Mouse (Mus musculus): ENCODE measurements around the gene A3galt2. TPM values are rescaled to one million over a fixed set of nuclear protein-coding genes. Genes with fewer than 3 reads are reported as not detected.

The A3galt2 gene
- polyA plus RNA-seq (2015; fragmentation: Nextera tagmentation; extraction: Ambion mirVana) = 0.04 TPM in 1 of 2 replicates, not detected in the other

DNA sequence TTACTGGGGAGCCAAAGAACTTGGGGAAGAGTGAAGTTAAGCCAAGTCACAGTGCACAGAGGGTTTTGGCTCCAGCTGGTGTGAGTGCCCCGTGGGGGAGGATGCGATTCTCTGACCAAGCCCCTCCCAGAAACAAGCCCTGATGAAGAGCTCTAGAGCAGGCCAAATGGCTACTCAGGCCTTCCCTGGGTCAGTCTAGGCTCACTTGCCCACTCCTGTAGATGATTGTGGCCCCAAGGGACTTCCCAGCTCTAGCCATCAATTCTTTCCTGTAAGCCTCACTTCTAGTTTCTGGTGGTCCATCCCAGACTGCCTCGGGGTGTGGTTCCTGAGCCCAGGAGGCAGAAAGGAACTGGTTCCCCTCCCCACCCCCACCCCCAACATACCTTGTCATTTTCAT lies at the start of gene A3galt2:
Gene A3galt2, plus strand, starts transcription at position 301 of the 400 bp plus-strand sequence.
- Histone ChIP-seq H3K4me2 (no peak within 1 kb of the TSS), H3K9ac (no peak within 1 kb of the TSS), H3K4me3 (no peak within 1 kb of the TSS), H3K36me3 (peaks cover 35% of the 10 kb centered on the region), H3K9me3 (replicated peaks) (no peaks in the 10 kb centered on the region), H3K27ac (0 out of 2 replicates have a peak within 1 kb of the TSS, but pooled peaks have one; percentile 20), H3K27me3 (no peaks in the 10 kb centered on the region), H3K4me1 (replicated peaks) (peaks cover 8% of the 10 kb centered on the region)
- ATAC-seq (replicated peaks; ENCODE audit: insufficient number of reproducible peaks, insufficient read depth, low FRiP score, low read depth) = no peak
- WGBS = 71% methylated on average over 3 of the region's 3 CpGs

DNA sequence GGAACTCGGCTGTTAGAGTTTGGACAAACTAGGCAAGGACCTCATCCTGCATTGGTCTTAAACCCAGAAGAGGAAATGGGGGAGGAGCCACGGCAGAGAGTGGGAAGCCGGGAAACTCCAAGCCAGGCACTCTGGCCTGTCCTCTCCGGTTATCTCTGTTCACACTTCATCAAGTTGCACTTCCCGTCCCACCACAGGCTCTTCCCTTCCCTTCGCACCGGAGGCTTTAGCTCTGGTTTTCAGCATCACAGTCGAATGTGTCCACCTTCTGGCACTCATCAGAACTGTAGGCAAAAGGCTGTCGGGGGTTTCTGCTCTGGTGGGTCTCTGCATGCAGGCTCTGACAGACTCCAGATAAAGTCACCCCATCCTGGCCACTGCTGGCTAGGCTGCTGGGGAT lies 48.5 kb upstream of the A3galt2 start:
- Histone ChIP-seq H3K9ac (no peak overlapping the region), H3K4me1 (replicated peaks) (peaks cover 19% of the 10 kb centered on the region), H3K36me3 (no peaks in the 10 kb centered on the region), H3K27ac (no peak overlapping the region), H3K4me3 (no peak overlapping the region), H3K4me2 (0 out of 2 replicates have a peak overlapping the region, but pooled peaks have one; percentile 3), H3K9me3 (replicated peaks) (no peaks in the 10 kb centered on the region), H3K27me3 (peaks cover 61% of the 10 kb centered on the region)
- WGBS = 5% methylated on average over 9 of the region's 9 CpGs
- peak; percentile 55 for ATAC-seq (replicated peaks; ENCODE audit: insufficient number of reproducible peaks, insufficient read depth, low FRiP score, low read depth)

- Histone ChIP-seq H3K36me3 (no peaks in the 10 kb centered on the region), H3K4me1 (replicated peaks) (peaks cover 26% of the 10 kb centered on the region), H3K9ac (no peak overlapping the region), H3K27ac (no peak overlapping the region), H3K9me3 (replicated peaks) (no peaks in the 10 kb centered on the region), H3K4me2 (no peak overlapping the region), H3K4me3 (no peak overlapping the region), H3K27me3 (peaks cover 61% of the 10 kb centered on the region)
- no peak for ATAC-seq (replicated peaks; ENCODE audit: insufficient number of reproducible peaks, insufficient read depth, low FRiP score, low read depth)
- 45% methylated on average over 4 of the region's 4 CpGs for WGBS
Observed at GRCm38 (mm10) chr4:128707384-128707783, 47.8 kb upstream of the A3galt2 start.

DNA sequence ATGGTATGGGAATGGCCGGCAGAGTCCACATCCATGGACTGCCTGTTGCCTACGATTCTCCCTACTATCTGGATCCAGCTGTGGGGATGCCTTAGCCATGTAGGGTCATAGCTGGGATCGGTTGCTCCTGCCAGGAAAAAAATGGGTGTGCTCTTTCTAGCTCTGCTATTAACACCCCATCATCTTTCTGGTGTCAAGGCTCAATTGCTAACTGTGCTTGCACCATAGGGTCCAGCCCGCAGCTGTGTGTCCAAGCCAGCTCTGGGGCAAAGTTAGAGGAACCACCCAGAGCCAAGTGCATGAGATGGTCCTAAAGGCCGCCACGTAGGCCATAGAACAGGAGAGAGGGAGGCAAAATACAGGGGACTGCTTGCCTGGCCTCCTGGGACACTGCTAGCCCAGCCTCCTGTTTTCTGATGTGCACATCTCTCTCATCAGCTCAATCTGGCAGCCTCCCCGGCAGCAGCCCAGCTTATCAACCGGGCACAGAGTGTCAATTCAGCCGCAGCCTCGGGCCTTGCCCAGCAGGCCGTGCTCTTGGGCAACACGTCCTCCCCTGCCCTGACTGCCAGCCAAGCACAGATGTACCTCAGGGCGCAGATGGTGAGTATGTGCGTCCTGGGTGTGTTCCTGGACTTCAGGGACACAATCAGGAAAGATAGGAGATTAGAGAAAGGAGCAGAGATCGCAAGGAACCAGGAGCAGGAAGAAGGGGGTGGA lies 45.9 kb upstream of the A3galt2 start:
- Histone ChIP-seq H3K4me1 (replicated peaks) (peaks cover 31% of the 10 kb centered on the region), H3K4me2 (no peak overlapping the region), H3K4me3 (no peak overlapping the region), H3K27ac (no peak overlapping the region), H3K9me3 (replicated peaks) (no peaks in the 10 kb centered on the region), H3K27me3 (peaks cover 58% of the 10 kb centered on the region), H3K36me3 (no peaks in the 10 kb centered on the region), H3K9ac (no peak overlapping the region)
- ATAC-seq (replicated peaks; ENCODE audit: insufficient number of reproducible peaks, insufficient read depth, low FRiP score, low read depth) = no peak
- 66% methylated on average over 15 of the region's 15 CpGs for WGBS

GRCm38 (mm10) chr4:128709781-128710166 lies 45.4 kb upstream of the A3galt2 start:
- peaks cover 31% of the 10 kb centered on the region for H3K4me1 ChIP-seq (replicated peaks)
- no peak for ATAC-seq (replicated peaks; ENCODE audit: insufficient number of reproducible peaks, insufficient read depth, low FRiP score, low read depth)
- WGBS = 90% methylated on average over 12 of the region's 12 CpGs
- no peak overlapping the region for H3K4me2 ChIP-seq
- H3K27me3 ChIP-seq = peaks cover 55% of the 10 kb centered on the region
- no peaks in the 10 kb centered on the region for H3K36me3 ChIP-seq
- H3K9ac ChIP-seq = no peak overlapping the region
- H3K27ac ChIP-seq = no peak overlapping the region
- no peak overlapping the region for H3K4me3 ChIP-seq
- no peaks in the 10 kb centered on the region for H3K9me3 ChIP-seq (replicated peaks)

GRCm38 (mm10) chr4:128710286-128710685 lies 44.9 kb upstream of the A3galt2 start:
- Histone ChIP-seq H3K27me3 (peaks cover 50% of the 10 kb centered on the region), H3K9ac (no peak overlapping the region), H3K9me3 (replicated peaks) (no peaks in the 10 kb centered on the region), H3K4me2 (no peak overlapping the region), H3K36me3 (no peaks in the 10 kb centered on the region), H3K27ac (no peak overlapping the region), H3K4me1 (replicated peaks) (peaks cover 36% of the 10 kb centered on the region), H3K4me3 (no peak overlapping the region)
- 90% methylated on average over 6 of the region's 6 CpGs for WGBS
- no peak for ATAC-seq (replicated peaks; ENCODE audit: insufficient number of reproducible peaks, insufficient read depth, low FRiP score, low read depth)

DNA sequence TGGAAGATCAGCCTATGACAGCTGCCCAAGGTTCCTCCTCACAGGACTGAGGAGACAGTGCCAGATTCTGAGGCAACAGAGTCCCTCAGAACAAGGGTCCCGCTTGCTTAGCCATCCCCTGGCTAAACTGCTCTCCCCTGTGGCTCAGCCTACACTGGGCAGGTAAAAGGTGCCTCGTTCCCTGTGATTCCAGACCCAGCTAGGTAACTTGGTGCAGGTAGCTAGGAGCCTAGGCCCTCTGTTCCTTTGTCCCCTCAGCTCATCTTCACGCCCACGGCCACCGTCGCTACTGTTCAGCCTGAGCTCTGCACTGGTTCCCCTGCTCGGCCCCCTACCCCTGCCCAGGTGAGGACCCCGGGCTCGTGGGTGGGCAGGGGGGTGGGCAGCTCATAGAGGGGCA lies 44.4 kb upstream of the A3galt2 start:
- 72% methylated on average over 9 of the region's 9 CpGs for WGBS
- ATAC-seq (replicated peaks; ENCODE audit: insufficient number of reproducible peaks, insufficient read depth, low FRiP score, low read depth) = no peak

GRCm38 (mm10) chr4:128711455-128712135 lies 43.6 kb upstream of the A3galt2 start:
- WGBS = 7% methylated on average over 24 of the region's 24 CpGs
- H3K9ac ChIP-seq = 0 out of 2 replicates have a peak overlapping the region, but pooled peaks have one; percentile 28

More for the DNA sequence above, 44.4 kb upstream of the A3galt2 start:
- Histone ChIP-seq H3K27me3 (peaks cover 48% of the 10 kb centered on the region), H3K4me2 (no peak overlapping the region), H3K4me3 (no peak overlapping the region), H3K36me3 (no peaks in the 10 kb centered on the region), H3K9me3 (replicated peaks) (no peaks in the 10 kb centered on the region), H3K9ac (no peak overlapping the region), H3K27ac (no peak overlapping the region), H3K4me1 (replicated peaks) (peaks cover 41% of the 10 kb centered on the region)

GRCm38 (mm10) chr4:128712136-128712655 lies 43.0 kb upstream of the A3galt2 start:
- H3K4me1 ChIP-seq (replicated peaks) = peaks cover 34% of the 10 kb centered on the region
- 49% methylated on average over 13 of the region's 13 CpGs for WGBS
- H3K27ac ChIP-seq = no peak overlapping the region; the same call in 1 of the 2 replicates
- H3K9me3 ChIP-seq (replicated peaks) = no peaks in the 10 kb centered on the region
- peak overlapping the region; percentile 42 for H3K4me3 ChIP-seq
- no peak for ATAC-seq (replicated peaks; ENCODE audit: insufficient number of reproducible peaks, insufficient read depth, low FRiP score, low read depth)
- no peaks in the 10 kb centered on the region for H3K36me3 ChIP-seq
- peak overlapping the region; percentile 71 for H3K4me2 ChIP-seq
- H3K27me3 ChIP-seq = peaks cover 41% of the 10 kb centered on the region
- no peak overlapping the region for H3K9ac ChIP-seq

More at GRCm38 (mm10) chr4:128711455-128712135, 43.6 kb upstream of the A3galt2 start:
- Histone ChIP-seq H3K36me3 (no peaks in the 10 kb centered on the region), H3K4me1 (replicated peaks) (peaks cover 39% of the 10 kb centered on the region), H3K27ac (no peak overlapping the region), H3K9me3 (replicated peaks) (no peaks in the 10 kb centered on the region), H3K27me3 (peaks cover 43% of the 10 kb centered on the region), H3K4me2 (peak overlapping the region; percentile 71), H3K4me3 (peak overlapping the region; percentile 42)
- peak; percentile 59 for ATAC-seq (replicated peaks; ENCODE audit: insufficient number of reproducible peaks, insufficient read depth, low FRiP score, low read depth)

GRCm38 (mm10) chr4:128712941-128713340 lies 42.2 kb upstream of the A3galt2 start:
- 82% methylated on average over 6 of the region's 6 CpGs for WGBS
- H3K27me3 ChIP-seq = peaks cover 33% of the 10 kb centered on the region
- H3K4me1 ChIP-seq (replicated peaks) = peaks cover 34% of the 10 kb centered on the region
- no peak overlapping the region for H3K4me3 ChIP-seq
- no peaks in the 10 kb centered on the region for H3K9me3 ChIP-seq (replicated peaks)
- no peak for ATAC-seq (replicated peaks; ENCODE audit: insufficient number of reproducible peaks, insufficient read depth, low FRiP score, low read depth)
- H3K4me2 ChIP-seq = no peak overlapping the region
- no peaks in the 10 kb centered on the region for H3K36me3 ChIP-seq
- no peak overlapping the region for H3K9ac ChIP-seq
- H3K27ac ChIP-seq = no peak overlapping the region

All from heart, embryonic 15.5 days (tissue).